Mouse (Mus musculus) kidney, embryonic 14.5 days (tissue): ENCODE results near the gene Tpp2. TPM values are rescaled to one million over a fixed set of nuclear protein-coding genes. Genes with fewer than 3 reads are reported as not detected.

Experiments
- ATAC-seq: fragments of 200-750 bp; cut with Nextera tagmentation; 2 replicates; pipeline ENCODE4 v1.8.0; 2017; ENCODE audit warnings: moderate number of reproducible peaks, mild to moderate bottlenecking, moderate TSS enrichment, moderate library complexity; ENCODE audit not compliant: low FRiP score, low TSS enrichment
- H3K27ac ChIP-seq: fragments of 300-500 bp; sonication (generic); 2 replicates; pipeline ENCODE4 v1.5.1; 2014; ENCODE audit warnings: low read depth, mild to moderate bottlenecking, low read length, moderate library complexity, mixed read lengths
- H3K27me3 ChIP-seq: fragments of 300-500 bp; sonication (generic); 2 replicates; pipeline ENCODE4 v1.6.1; 2014; ENCODE audit warnings: mild to moderate bottlenecking, low read length; ENCODE audit not compliant: control insufficient read depth, insufficient read depth
- H3K36me3 ChIP-seq: fragments of 300-500 bp; sonication (generic); 2 replicates; pipeline ENCODE4 v1.6.1; 2014; ENCODE audit warnings: low read length, mixed read lengths; ENCODE audit not compliant: control insufficient read depth, insufficient read depth
- H3K4me1 ChIP-seq: fragments of 300-500 bp; sonication (generic); 2 replicates; pipeline ENCODE4 v1.6.1; 2014; ENCODE audit warnings: low read length, mixed read lengths; ENCODE audit not compliant: control insufficient read depth, insufficient read depth
- H3K4me2 ChIP-seq: fragments of 300-500 bp; sonication (generic); replicated peaks from 2 replicates; pipeline ENCODE4 v1.6.1; 2014; ENCODE audit warnings: low read depth, mild to moderate bottlenecking, low read length
- H3K4me3 ChIP-seq: fragments of 300-500 bp; sonication (generic); 2 replicates; pipeline ENCODE4 v1.5.1; 2014; ENCODE audit warnings: mild to moderate bottlenecking, low read length
- H3K9ac ChIP-seq: fragments of 300-500 bp; sonication (generic); 2 replicates; pipeline ENCODE4 v1.6.1; 2014; ENCODE audit warnings: low read depth, mild to moderate bottlenecking, low read length, moderate library complexity
- H3K9me3 ChIP-seq: fragments of 300-500 bp; sonication (generic); 2 replicates; pipeline ENCODE4 v1.6.1; 2016; ENCODE audit warnings: low read length; ENCODE audit not compliant: control insufficient read depth
- WGBS: fragments of 180-500 bp; shearing (Covaris S2); extraction: QIAGEN DNeasy Blood & Tissue Kit; methylation state at CpG from one replicate; pipeline ENCODE4 v1.1.7; 2014; 5-methylcytosine and 5-hydroxymethylcytosine counted together
- polyA plus RNA-seq: library from polyadenylated mRNA; unstranded; fragments of >200 nt; fragmentation: Nextera tagmentation; extraction: Ambion mirVana; gene quantifications from 2 replicates; pipeline ENCODE4 v1.2.1, GENCODE M21; 2014

Gene Tpp2
- polyA plus RNA-seq, 1 experiment from 2014 or later = 63.0 TPM

DNA sequence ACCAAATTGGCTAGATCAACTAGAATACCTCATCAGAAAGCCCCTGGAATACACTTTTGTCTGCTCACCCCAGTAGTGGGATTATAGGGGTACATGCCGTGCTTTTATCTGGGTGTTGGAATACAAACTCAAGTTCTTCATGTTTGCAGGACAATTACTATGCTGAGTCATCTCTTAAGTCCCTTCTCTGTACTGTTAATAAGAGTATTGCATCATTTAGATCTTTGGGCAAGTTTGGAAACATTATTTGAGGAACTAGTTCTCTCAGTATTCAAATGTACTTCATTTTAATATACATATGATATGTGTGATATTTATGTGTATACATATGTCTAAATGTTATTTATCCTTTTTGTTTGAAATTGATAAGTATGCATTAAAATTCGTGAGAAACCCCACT lies 16.6 kb upstream of the Tpp2 start:
- no peak overlapping the region for H3K4me2 ChIP-seq
- H3K36me3 ChIP-seq = no peaks in the 10 kb centered on the region
- no peak overlapping the region for H3K27ac ChIP-seq
- no peak for ATAC-seq
- no peaks in the 10 kb centered on the region for H3K9me3 ChIP-seq
- WGBS = 61% methylated on average over 2 of the region's 2 CpGs
- H3K27me3 ChIP-seq = no peaks in the 10 kb centered on the region
- H3K4me1 ChIP-seq = no peaks in the 10 kb centered on the region
- no peak overlapping the region for H3K4me3 ChIP-seq
- H3K9ac ChIP-seq = no peak overlapping the region

DNA sequence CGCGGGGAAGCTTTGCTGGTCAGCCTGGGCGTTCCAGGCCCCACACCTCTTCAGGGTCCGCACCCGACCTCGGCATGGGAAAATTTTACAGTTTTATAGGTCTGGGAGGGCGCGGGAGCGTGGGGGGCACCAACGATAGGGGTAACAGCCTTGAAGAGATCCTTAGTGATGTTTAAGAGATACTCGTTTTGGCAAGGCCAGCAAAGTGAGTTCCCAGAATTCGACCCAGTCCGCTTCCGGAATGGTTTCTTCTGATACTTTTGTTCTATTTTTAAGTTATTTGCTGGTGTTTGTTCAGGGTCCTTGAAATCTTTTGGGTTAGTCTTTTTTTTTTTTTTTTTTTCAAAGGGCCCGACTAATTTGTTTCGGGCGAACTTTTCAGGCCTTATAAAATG lies 966 bp downstream of the Tpp2 start:
- H3K4me1 ChIP-seq = peaks cover 9% of the 10 kb centered on the region; the same call in 1 of the 2 replicates
- H3K27ac ChIP-seq = peak overlapping the region; percentile 95
- no peaks in the 10 kb centered on the region for H3K27me3 ChIP-seq
- peak overlapping the region; percentile 99 for H3K4me3 ChIP-seq
- 2% methylated on average over 17 of the region's 17 CpGs for WGBS
- H3K9me3 ChIP-seq = no peaks in the 10 kb centered on the region
- no peak for ATAC-seq
- H3K36me3 ChIP-seq = no peaks in the 10 kb centered on the region
- peak overlapping the region; percentile 49 for H3K4me2 ChIP-seq
- peak overlapping the region; percentile 97 for H3K9ac ChIP-seq

DNA sequence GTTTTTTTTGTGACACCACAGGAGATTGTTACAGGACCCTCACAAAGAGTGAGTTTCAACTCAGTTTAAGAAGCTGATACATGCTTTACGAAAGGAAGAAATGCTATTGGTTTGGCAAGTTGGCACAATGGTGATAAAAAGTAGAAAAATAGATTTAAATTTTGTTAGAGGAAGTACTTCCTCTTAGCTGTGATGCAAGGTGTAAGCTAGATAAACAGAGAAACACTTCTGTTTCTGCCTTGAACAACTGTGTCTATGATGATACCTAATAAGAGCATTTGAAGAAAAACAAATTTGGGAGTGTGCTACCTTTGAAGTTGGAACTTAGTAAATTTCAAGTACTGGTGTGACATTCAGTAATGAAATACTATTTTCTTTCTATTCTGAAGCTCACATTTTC lies 5.9 kb downstream of the Tpp2 start:
- peaks cover 6% of the 10 kb centered on the region; the same call in 1 of the 2 replicates for H3K4me1 ChIP-seq
- H3K9me3 ChIP-seq = no peaks in the 10 kb centered on the region

DNA sequence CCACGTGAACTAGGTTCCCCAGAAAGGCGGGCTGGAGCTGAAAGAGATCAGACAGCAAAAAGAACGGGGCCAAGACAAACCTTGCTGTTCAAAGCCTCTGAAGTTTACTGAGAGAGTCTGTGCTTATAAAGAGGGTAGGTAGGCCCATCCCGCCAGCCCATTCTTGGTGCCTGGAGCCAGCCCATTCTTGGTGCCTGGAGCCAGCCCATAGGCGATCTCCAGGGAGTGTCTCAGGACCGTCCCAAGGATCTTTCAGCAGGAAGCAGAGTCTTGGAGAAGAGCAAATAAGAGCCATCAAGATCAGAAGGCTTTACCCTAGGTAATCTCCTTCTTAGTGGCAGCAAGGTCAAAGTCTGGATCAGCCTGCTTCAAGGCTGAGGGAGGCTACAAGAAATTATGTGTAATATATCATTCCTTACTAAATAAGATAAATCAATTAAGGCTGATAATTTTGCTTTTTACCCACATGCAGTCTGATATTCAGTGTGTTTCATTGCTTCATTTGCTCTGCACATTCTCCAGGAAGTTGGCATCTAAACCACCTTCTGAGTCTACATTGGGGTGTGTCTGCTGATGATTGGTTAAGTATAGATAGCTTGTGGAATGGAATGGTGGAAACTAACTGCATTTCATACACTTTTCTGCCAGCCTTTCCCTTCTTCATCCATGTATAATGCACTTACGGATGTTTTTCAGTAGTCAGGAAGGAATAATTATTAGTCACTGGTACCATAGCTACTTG lies 8.2 kb downstream of the Tpp2 start:
- Histone ChIP-seq H3K36me3 (peaks cover 25% of the 10 kb centered on the region), H3K4me3 (no peak overlapping the region), H3K4me1 (no peaks in the 10 kb centered on the region), H3K4me2 (no peak overlapping the region), H3K9ac (no peak overlapping the region), H3K27me3 (no peaks in the 10 kb centered on the region), H3K27ac (no peak overlapping the region), H3K9me3 (no peaks in the 10 kb centered on the region)
- WGBS = 95% methylated on average over 7 of the region's 7 CpGs
- no peak for ATAC-seq

More for the DNA sequence above, 5.9 kb downstream of the Tpp2 start:
- Histone ChIP-seq H3K27ac (no peak overlapping the region), H3K36me3 (peaks cover 21% of the 10 kb centered on the region), H3K4me3 (no peak overlapping the region), H3K4me2 (no peak overlapping the region), H3K9ac (no peak overlapping the region), H3K27me3 (no peaks in the 10 kb centered on the region)
- no peak for ATAC-seq
- 92% methylated on average over 1 of the region's 1 CpGs for WGBS

DNA sequence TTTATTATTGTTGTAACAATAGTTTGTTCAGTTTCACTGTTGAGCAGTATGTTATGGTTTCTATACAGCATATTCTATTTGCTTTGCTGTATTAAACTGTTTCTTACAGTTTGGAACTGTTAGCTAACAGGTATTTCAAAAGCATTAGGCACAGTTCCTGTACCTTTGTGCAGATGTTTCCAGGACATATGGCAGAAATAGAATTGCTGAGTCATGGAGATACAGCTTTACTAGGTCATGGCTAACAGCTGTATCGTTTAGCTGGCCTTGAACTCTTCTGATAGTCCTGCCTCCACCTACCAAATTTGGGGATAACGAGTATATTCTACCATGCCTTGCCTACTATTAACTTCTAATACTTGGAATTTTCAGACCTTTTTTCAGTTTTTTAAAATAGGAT lies 9.4 kb downstream of the Tpp2 start:
- ATAC-seq = no peak
- Histone ChIP-seq H3K27ac (no peak overlapping the region), H3K27me3 (no peaks in the 10 kb centered on the region), H3K4me2 (no peak overlapping the region), H3K9ac (no peak overlapping the region), H3K4me3 (no peak overlapping the region), H3K9me3 (no peaks in the 10 kb centered on the region), H3K36me3 (peaks cover 25% of the 10 kb centered on the region), H3K4me1 (no peaks in the 10 kb centered on the region)
- 91% methylated on average over 2 of the region's 2 CpGs for WGBS

DNA sequence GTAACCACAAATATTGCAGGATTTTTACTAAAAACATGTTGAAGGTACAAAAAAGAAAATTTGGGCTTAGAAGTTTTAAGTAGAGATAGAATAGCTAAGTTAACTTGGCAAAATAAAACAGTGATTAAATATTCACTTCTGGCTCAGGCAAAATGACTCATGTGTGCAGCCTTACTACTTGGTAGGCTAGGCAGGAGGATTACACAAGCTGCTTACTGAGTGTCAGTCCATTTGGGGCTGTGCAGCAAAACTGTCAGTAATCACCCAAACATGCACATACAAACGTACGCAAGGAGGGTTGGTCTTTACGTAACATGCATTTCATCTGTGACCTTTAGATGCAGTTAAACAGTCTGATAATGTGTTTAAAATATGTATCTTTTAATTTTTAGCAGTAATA lies 20.2 kb downstream of the Tpp2 start:
- H3K36me3 ChIP-seq = peaks cover 44% of the 10 kb centered on the region
- H3K27ac ChIP-seq = no peak overlapping the region
- H3K9ac ChIP-seq = no peak overlapping the region
- no peaks in the 10 kb centered on the region for H3K27me3 ChIP-seq
- H3K4me1 ChIP-seq = no peaks in the 10 kb centered on the region
- 94% methylated on average over 3 of the region's 3 CpGs for WGBS
- no peak overlapping the region for H3K4me3 ChIP-seq
- no peaks in the 10 kb centered on the region for H3K9me3 ChIP-seq
- no peak for ATAC-seq
- no peak overlapping the region for H3K4me2 ChIP-seq

DNA sequence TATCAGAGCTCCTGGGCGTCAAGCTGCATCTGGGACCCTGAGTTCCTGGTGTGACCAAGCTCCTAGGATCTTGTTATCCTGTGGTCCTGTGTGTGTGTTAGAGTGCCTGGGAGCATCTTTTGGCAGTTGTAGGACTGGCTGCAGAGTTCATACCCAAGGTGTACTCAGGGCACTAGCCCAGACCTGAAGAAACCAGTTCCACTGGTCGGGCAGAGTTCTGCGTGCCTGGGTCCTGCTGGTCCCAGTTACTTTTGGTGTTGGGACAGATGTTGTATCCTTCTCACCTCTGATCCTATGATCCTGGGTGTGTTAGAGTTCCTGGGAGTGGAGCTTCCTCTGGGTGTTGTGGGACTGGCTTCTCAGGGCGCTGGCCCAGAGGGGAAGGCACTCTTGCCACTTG lies 30.9 kb downstream of the Tpp2 start:
- no peak overlapping the region for H3K9ac ChIP-seq
- WGBS = 83% methylated on average over 4 of the region's 4 CpGs
- H3K9me3 ChIP-seq = no peaks in the 10 kb centered on the region
- H3K4me2 ChIP-seq = no peak overlapping the region
- no peak overlapping the region for H3K27ac ChIP-seq
- no peaks in the 10 kb centered on the region for H3K27me3 ChIP-seq
- H3K4me3 ChIP-seq = no peak overlapping the region
- peaks cover 46% of the 10 kb centered on the region for H3K36me3 ChIP-seq
- ATAC-seq = no peak
- H3K4me1 ChIP-seq = no peaks in the 10 kb centered on the region

DNA sequence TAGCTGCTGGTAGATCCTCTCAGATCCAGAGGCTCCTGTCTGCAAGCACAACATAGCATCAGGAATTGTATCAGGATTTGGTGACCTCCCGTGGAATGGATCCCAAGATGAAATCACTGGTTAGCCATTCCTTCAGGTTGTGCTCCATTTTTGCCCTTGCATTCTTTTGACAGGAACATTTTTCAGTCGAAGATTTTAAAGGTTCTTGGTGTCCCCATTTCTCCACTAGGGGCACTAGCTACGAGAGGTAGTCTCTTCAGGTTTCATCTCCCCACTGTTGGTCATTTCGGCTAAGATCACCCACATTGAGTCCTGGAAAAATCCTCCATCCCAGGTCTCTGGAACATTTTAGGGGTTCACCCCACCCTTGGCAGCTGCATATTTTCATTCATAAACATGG lies 33.3 kb downstream of the Tpp2 start:
- 86% methylated on average over 4 of the region's 4 CpGs for WGBS
- no peak for ATAC-seq
- Histone ChIP-seq H3K27ac (no peak overlapping the region), H3K27me3 (no peaks in the 10 kb centered on the region), H3K9ac (no peak overlapping the region), H3K9me3 (no peaks in the 10 kb centered on the region), H3K36me3 (peaks cover 41% of the 10 kb centered on the region), H3K4me2 (no peak overlapping the region), H3K4me1 (no peaks in the 10 kb centered on the region), H3K4me3 (no peak overlapping the region)

DNA sequence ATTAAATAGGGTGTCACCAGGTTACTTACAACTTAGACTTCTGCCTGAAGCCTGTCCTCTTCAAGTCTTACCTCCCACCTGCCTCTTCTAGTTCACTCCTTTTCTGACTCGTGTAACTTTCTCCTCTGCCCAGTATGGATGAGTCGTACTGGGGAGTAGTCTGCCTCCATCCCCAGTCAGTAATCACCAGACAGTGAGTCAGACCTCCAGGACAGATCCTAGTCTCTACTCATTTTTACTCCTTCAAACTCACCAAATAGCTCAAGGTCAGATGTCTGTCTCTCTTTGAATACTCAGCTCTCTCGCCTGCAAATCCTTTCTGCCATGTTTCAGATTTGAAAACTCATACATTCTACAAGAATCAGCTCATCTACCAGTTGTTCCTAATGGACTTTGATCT lies 35.9 kb downstream of the Tpp2 start:
- Histone ChIP-seq H3K27ac (no peak overlapping the region), H3K4me1 (no peaks in the 10 kb centered on the region), H3K4me2 (no peak overlapping the region), H3K36me3 (peaks cover 49% of the 10 kb centered on the region), H3K9me3 (no peaks in the 10 kb centered on the region), H3K4me3 (no peak overlapping the region), H3K27me3 (no peaks in the 10 kb centered on the region), H3K9ac (no peak overlapping the region)
- 87% methylated on average over 3 of the region's 3 CpGs for WGBS
- ATAC-seq = no peak
